ENCODE assay signal across 8 mouse cellular contexts in the genomic region with DNA sequence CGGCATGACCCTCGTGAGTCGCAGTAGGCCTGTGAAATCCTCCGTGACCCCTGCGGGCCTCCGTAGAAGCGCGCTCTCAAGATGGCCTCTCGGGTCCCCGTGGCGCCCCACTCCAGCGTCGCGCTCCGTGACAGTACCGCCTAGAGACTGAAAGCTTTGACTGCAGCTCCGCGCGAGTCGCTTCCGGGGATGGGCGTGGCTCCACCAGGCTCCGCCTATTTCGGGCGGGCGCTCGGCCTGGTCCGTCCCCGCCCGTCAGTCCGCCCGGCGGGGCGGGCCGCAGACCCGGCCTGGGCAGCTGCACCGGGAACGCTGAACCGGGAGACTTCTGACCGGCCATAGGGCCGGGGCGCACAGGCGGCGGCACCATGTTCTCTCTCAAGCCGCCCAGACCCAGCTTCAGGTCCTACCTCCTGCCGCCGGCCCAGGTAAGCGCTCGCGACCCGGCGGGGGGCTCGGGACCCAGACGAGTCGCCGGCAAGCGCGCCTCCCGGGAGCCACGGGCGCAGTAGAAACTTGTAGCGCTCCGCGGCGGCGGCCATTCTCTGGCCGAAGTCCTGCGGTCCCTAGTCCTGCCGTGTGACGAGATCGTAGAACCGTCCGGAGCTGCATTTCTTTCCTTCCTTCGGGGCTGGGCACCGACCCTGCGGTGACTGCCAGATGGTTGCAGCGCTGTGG. TPM values are rescaled to one million over a fixed set of nuclear protein-coding genes. Genes with fewer than 3 reads are reported as not detected.
A peak's percentile ranks its signal among the peaks of the same experiment; 100 is the strongest.
DNase-seq lines count a peak whose midpoint lies in the region; ATAC-seq lines count a peak whose summit lies in the region.

Mtmr10 (plus strand) TSS at position 240 of the 678 bp plus-strand sequence.

- no peaks in the 10 kb centered on the region for H3K9me3 ChIP-seq in forebrain, embryonic 14.5 days (replicated peaks; ENCODE audit: control insufficient read depth, low read length)
- H3K9me3 ChIP-seq in neural tube, embryonic 15.5 days (replicated peaks) = no peaks in the 10 kb centered on the region

- peak within 1 kb of the TSS; percentile 80 for H3K4me3 ChIP-seq in forebrain, embryonic 14.5 days (ENCODE audit: low read depth, low read length)
- H3K4me3 ChIP-seq in neural tube, embryonic 15.5 days (replicated peaks) = peak within 1 kb of the TSS; percentile 72

- DNase-seq in ES-CJ7 (ENCODE audit: low read depth, low spot score) = peak; percentile 98
- DNase-seq in cerebellum, adult 11 months = peak; percentile 97
- peak; percentile 98 for DNase-seq in forebrain, embryonic 14.5 days (ENCODE audit: low spot score)
- DNase-seq in heart, postnatal 14 days = peak; percentile 99 to 100
- peak; percentile 99 for DNase-seq in layer of hippocampus, adult 11-12 months (ENCODE audit: low spot score)
- peak; percentile 97 to 98 for DNase-seq in lung, adult 18-20 months
- DNase-seq in testis, postnatal 14 days (ENCODE audit: low spot score) = peak; percentile 97

- H3K4me1 ChIP-seq in forebrain, embryonic 14.5 days (ENCODE audit: control insufficient read depth, insufficient read depth, low read length) = peaks cover 6% of the 10 kb centered on the region; the same call in 1 of the 2 replicates
- H3K4me1 ChIP-seq in neural tube, embryonic 15.5 days = peaks cover 19% of the 10 kb centered on the region

- peak within 1 kb of the TSS; percentile 33; the same call in 1 of the 2 replicates for H3K27ac ChIP-seq in forebrain, embryonic 14.5 days (ENCODE audit: low read depth, low read length)
- peak within 1 kb of the TSS; percentile 85 for H3K27ac ChIP-seq in neural tube, embryonic 15.5 days (replicated peaks)

- intact Hi-C loops in heart, postnatal 14 days (cut with DNase I) = loop anchor here (5.0 to 10.0 kb wide), 3 partner anchors 105 to 433 kb away; partner anchors contain the start of genes Mcee and Mphosph10

- H3K36me3 ChIP-seq in forebrain, embryonic 14.5 days (ENCODE audit: control insufficient read depth, insufficient read depth, low read length) = peaks cover 9% of the 10 kb centered on the region; the same call in 1 of the 2 replicates
- H3K36me3 ChIP-seq in neural tube, embryonic 15.5 days = no peaks in the 10 kb centered on the region

- under 1% methylated on average over 76 of the region's 77 CpGs for WGBS in forebrain, embryonic 14.5 days
- WGBS in neural tube, embryonic 15.5 days = under 1% methylated on average over 76 of the region's 77 CpGs

- peak; percentile 99 for ATAC-seq in forebrain, embryonic 14.5 days
- ATAC-seq in neural tube, embryonic 15.5 days (ENCODE audit: low FRiP score) = peak; percentile 99

- peak within 1 kb of the TSS; percentile 72 for H3K4me2 ChIP-seq in forebrain, embryonic 14.5 days (ENCODE audit: low read length)
- H3K4me2 ChIP-seq in neural tube, embryonic 15.5 days = peak within 1 kb of the TSS; percentile 68

- peak within 1 kb of the TSS; percentile 82 for H3K9ac ChIP-seq in forebrain, embryonic 14.5 days (ENCODE audit: low read length)
- H3K9ac ChIP-seq in neural tube, embryonic 15.5 days (replicated peaks) = peak within 1 kb of the TSS; percentile 68

- H3K27me3 ChIP-seq in forebrain, embryonic 14.5 days (replicated peaks; ENCODE audit: control insufficient read depth, insufficient read depth, low read length) = no peaks in the 10 kb centered on the region
- H3K27me3 ChIP-seq in neural tube, embryonic 15.5 days (replicated peaks) = no peaks in the 10 kb centered on the region

RNA-seq across cellular contexts. Expression of gene Mtmr10, which starts in this region (rescaled TPM):
- polyA plus RNA-seq in forebrain, embryonic 14.5 days (2014; fragmentation: Nextera tagmentation; extraction: Ambion mirVana) = 8.5 and 8.6 TPM in 2 replicates
- 10 to 100 TPM; 13.1 to 15.0 TPM for total RNA-seq in heart, postnatal 14 days (2021)
- polyA plus RNA-seq in neural tube, embryonic 15.5 days (2015; fragmentation: Nextera tagmentation; extraction: Ambion mirVana) = 12.2 and 13.4 TPM in 2 replicates

Comparison
In these comparisons a context has a peak if more than half of its experiments do, and no peak if none do; other contexts are left out.
1. Peak in every context shown above with its lines: DNase-seq, ATAC-seq, H3K4me3 ChIP-seq and H3K27ac ChIP-seq.